Mouse (Mus musculus): Measurements from ENCODE around the gene Olfr325. TPM values are rescaled to one million over a fixed set of nuclear protein-coding genes. Genes with fewer than 3 reads are reported as not detected.

Gene Olfr325
- polyA plus RNA-seq, 1 experiment from 2014 or later: not detected

DNA sequence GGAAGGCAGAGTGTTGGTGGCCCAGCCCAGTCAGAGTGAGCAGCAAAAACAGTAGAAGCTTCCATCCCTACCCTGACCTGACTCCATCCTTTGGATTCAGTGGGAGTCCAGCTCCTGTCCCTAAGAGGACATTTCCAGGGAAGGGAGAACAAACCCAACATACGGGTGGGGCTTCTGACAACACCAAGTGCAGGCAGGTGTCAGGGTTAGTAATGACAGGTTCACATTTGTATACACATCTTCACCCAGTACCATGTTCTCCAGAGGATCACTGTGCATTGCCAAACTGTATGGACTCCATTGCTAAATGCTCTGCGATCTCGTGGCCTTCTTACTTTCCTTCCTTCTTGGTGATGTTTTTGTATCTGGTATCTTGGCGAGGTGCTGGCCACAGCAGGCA, 38.4 kb downstream of the Olfr325 start, which contains the start of gene 2210407C18Rik:
2210407C18Rik (minus strand) TSS at position 101 of the 400 bp plus-strand sequence.
- H3K9me3 ChIP-seq (replicated peaks; ENCODE audit: control insufficient read depth, low read length): no peaks in the 10 kb centered on the region
- H3K36me3 ChIP-seq (ENCODE audit: control insufficient read depth, insufficient read depth, low read length): no peaks in the 10 kb centered on the region
- H3K4me2 ChIP-seq (ENCODE audit: low read length): no peak within 1 kb of the TSS
- WGBS: 92% methylated on average over 4 of the region's 4 CpGs
- H3K9ac ChIP-seq (ENCODE audit: low read length): no peak within 1 kb of the TSS
- H3K27me3 ChIP-seq (replicated peaks; ENCODE audit: control insufficient read depth, insufficient read depth, low read length): no peaks in the 10 kb centered on the region
- H3K27ac ChIP-seq (ENCODE audit: low read depth, low read length): no peak within 1 kb of the TSS
- no peak within 1 kb of the TSS for H3K4me3 ChIP-seq (ENCODE audit: low read depth, low read length)
- DNase-seq (ENCODE audit: low spot score): no peak
- H3K4me1 ChIP-seq (ENCODE audit: control insufficient read depth, insufficient read depth, low read length): no peaks in the 10 kb centered on the region
- no peak for ATAC-seq

GRCm38 (mm10) chr11:58618369-58618768, 40.8 kb downstream of the Olfr325 start:
- Histone ChIP-seq H3K27me3 (replicated peaks; ENCODE audit: control insufficient read depth, insufficient read depth, low read length) (no peaks in the 10 kb centered on the region), H3K9me3 (replicated peaks; ENCODE audit: control insufficient read depth, low read length) (no peaks in the 10 kb centered on the region), H3K4me3 (ENCODE audit: low read depth, low read length) (no peak overlapping the region), H3K4me2 (ENCODE audit: low read length) (no peak overlapping the region), H3K36me3 (ENCODE audit: control insufficient read depth, insufficient read depth, low read length) (no peaks in the 10 kb centered on the region), H3K27ac (ENCODE audit: low read depth, low read length) (no peak overlapping the region), H3K4me1 (ENCODE audit: control insufficient read depth, insufficient read depth, low read length) (no peaks in the 10 kb centered on the region), H3K9ac (ENCODE audit: low read length) (no peak overlapping the region)
- DNase-seq (ENCODE audit: low spot score) (no peak), ATAC-seq (no peak)
- 69% methylated on average over 3 of the region's 3 CpGs for WGBS

DNA sequence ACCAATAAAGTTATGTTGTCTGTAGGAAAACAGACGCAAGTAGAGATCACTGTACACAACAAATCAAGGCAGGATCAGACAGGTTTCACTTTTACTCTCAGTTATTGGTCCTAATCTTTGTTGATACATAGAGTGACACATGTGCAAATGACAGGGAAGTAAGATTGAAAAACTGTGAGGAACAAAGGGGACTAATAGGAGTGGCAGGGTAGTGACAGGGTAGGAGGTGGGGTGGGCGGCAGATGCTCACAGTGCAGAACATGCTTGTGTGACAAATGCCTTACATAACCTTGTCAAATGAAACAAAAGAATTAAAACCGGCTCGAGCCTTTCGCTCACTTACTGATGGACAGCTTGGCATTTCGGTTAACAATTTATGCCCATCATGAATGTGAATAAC, 41.3 kb downstream of the Olfr325 start:
- Histone ChIP-seq H3K4me2 (ENCODE audit: low read length) (no peak overlapping the region), H3K27me3 (replicated peaks; ENCODE audit: control insufficient read depth, insufficient read depth, low read length) (no peaks in the 10 kb centered on the region), H3K36me3 (ENCODE audit: control insufficient read depth, insufficient read depth, low read length) (no peaks in the 10 kb centered on the region), H3K9me3 (replicated peaks; ENCODE audit: control insufficient read depth, low read length) (no peaks in the 10 kb centered on the region), H3K27ac (ENCODE audit: low read depth, low read length) (no peak overlapping the region), H3K4me3 (ENCODE audit: low read depth, low read length) (no peak overlapping the region), H3K4me1 (ENCODE audit: control insufficient read depth, insufficient read depth, low read length) (no peaks in the 10 kb centered on the region), H3K9ac (ENCODE audit: low read length) (no peak overlapping the region)
- DNase-seq (ENCODE audit: low spot score): no peak
- no peak for ATAC-seq
- WGBS: 58% methylated on average over 6 of the region's 6 CpGs

GRCm38 (mm10) chr11:58626146-58626545, 48.6 kb downstream of the Olfr325 start:
- no peaks in the 10 kb centered on the region for H3K27me3 ChIP-seq (replicated peaks; ENCODE audit: control insufficient read depth, insufficient read depth, low read length)
- no peaks in the 10 kb centered on the region for H3K36me3 ChIP-seq (ENCODE audit: control insufficient read depth, insufficient read depth, low read length)
- H3K9me3 ChIP-seq (replicated peaks; ENCODE audit: control insufficient read depth, low read length): no peaks in the 10 kb centered on the region
- no peak overlapping the region for H3K4me3 ChIP-seq (ENCODE audit: low read depth, low read length)
- H3K27ac ChIP-seq (ENCODE audit: low read depth, low read length): no peak overlapping the region
- 42% methylated on average over 4 of the region's 4 CpGs for WGBS
- no peak overlapping the region for H3K9ac ChIP-seq (ENCODE audit: low read length)
- DNase-seq (ENCODE audit: low spot score): no peak
- H3K4me2 ChIP-seq (ENCODE audit: low read length): no peak overlapping the region
- no peak for ATAC-seq
- H3K4me1 ChIP-seq (ENCODE audit: control insufficient read depth, insufficient read depth, low read length): no peaks in the 10 kb centered on the region

- WGBS: 75% methylated on average over 5 of the region's 5 CpGs
- DNase-seq (ENCODE audit: low spot score): no peak
- Histone ChIP-seq H3K4me3 (ENCODE audit: low read depth, low read length) (no peak within 1 kb of the TSS), H3K9me3 (replicated peaks; ENCODE audit: control insufficient read depth, low read length) (no peaks in the 10 kb centered on the region), H3K4me2 (ENCODE audit: low read length) (no peak within 1 kb of the TSS), H3K27ac (ENCODE audit: low read depth, low read length) (no peak within 1 kb of the TSS), H3K4me1 (ENCODE audit: control insufficient read depth, insufficient read depth, low read length) (no peaks in the 10 kb centered on the region), H3K9ac (ENCODE audit: low read length) (no peak within 1 kb of the TSS), H3K27me3 (replicated peaks; ENCODE audit: control insufficient read depth, insufficient read depth, low read length) (no peaks in the 10 kb centered on the region), H3K36me3 (ENCODE audit: control insufficient read depth, insufficient read depth, low read length) (no peaks in the 10 kb centered on the region)
- ATAC-seq: no peak
These were observed 52.9 kb downstream of the Olfr325 start, which contains the start of gene Olfr323 for GRCm38 (mm10) chr11:58630401-58630800. Olfr323 (minus strand) TSS chr11:58630501.

Other genes starting within 250 kb of the Olfr325 start
- gene Zfp672, start 247.4 kb upstream of the Olfr325 start, polyA plus RNA-seq (2014; fragmentation: Nextera tagmentation; extraction: Ambion mirVana): 38.8 and 45.4 TPM in 2 replicates
- gene Sh3bp5l, start 247.0 kb upstream of the Olfr325 start, polyA plus RNA-seq (2014; fragmentation: Nextera tagmentation; extraction: Ambion mirVana): 29.5 and 43.3 TPM in 2 replicates
- 0.22 TPM in 1 of 2 replicates, not detected in the other for gene Lypd8, start 198.7 kb upstream of the Olfr325 start, polyA plus RNA-seq (2014; fragmentation: Nextera tagmentation; extraction: Ambion mirVana)
- gene 1810065E05Rik, start 156.6 kb upstream of the Olfr325 start, polyA plus RNA-seq (2014; fragmentation: Nextera tagmentation; extraction: Ambion mirVana): not detected in 2 replicates
- gene Gm12253, start 145.2 kb upstream of the Olfr325 start, polyA plus RNA-seq (2014; fragmentation: Nextera tagmentation; extraction: Ambion mirVana): not detected in 2 replicates
- gene Lypd9, start 124.8 kb upstream of the Olfr325 start, polyA plus RNA-seq (2014; fragmentation: Nextera tagmentation; extraction: Ambion mirVana): not detected in 2 replicates
- gene Olfr30, start 115.5 kb upstream of the Olfr325 start, polyA plus RNA-seq (2014; fragmentation: Nextera tagmentation; extraction: Ambion mirVana): not detected in 2 replicates
- not detected in 2 replicates for gene Olfr332, start 85.2 kb upstream of the Olfr325 start, polyA plus RNA-seq (2014; fragmentation: Nextera tagmentation; extraction: Ambion mirVana)
- gene Olfr331, start 75.2 kb upstream of the Olfr325 start, polyA plus RNA-seq (2014; fragmentation: Nextera tagmentation; extraction: Ambion mirVana): not detected in 2 replicates
- gene Olfr330, start 42.9 kb upstream of the Olfr325 start, polyA plus RNA-seq (2014; fragmentation: Nextera tagmentation; extraction: Ambion mirVana): not detected in 2 replicates
- not detected in 2 replicates for gene Olfr329-ps, start 31.3 kb upstream of the Olfr325 start, polyA plus RNA-seq (2014; fragmentation: Nextera tagmentation; extraction: Ambion mirVana)
- gene Olfr328, start 22.1 kb upstream of the Olfr325 start, polyA plus RNA-seq (2014; fragmentation: Nextera tagmentation; extraction: Ambion mirVana): not detected in 2 replicates
- not detected in 2 replicates for gene Olfr224, start 7.2 kb upstream of the Olfr325 start, polyA plus RNA-seq (2014; fragmentation: Nextera tagmentation; extraction: Ambion mirVana)
- not detected in 2 replicates for gene Olfr324, start 17.4 kb downstream of the Olfr325 start, polyA plus RNA-seq (2014; fragmentation: Nextera tagmentation; extraction: Ambion mirVana)
- gene 2210407C18Rik, start 38.3 kb downstream of the Olfr325 start, polyA plus RNA-seq (2014; fragmentation: Nextera tagmentation; extraction: Ambion mirVana): not detected in 2 replicates
- gene Olfr323, start 52.8 kb downstream of the Olfr325 start, polyA plus RNA-seq (2014; fragmentation: Nextera tagmentation; extraction: Ambion mirVana): not detected in 2 replicates
- gene Trim58, start 62.7 kb downstream of the Olfr325 start, polyA plus RNA-seq (2014; fragmentation: Nextera tagmentation; extraction: Ambion mirVana): not detected in 2 replicates
- not detected in 2 replicates for gene Olfr322, start 81.1 kb downstream of the Olfr325 start, polyA plus RNA-seq (2014; fragmentation: Nextera tagmentation; extraction: Ambion mirVana)
- not detected in 2 replicates for gene Olfr320, start 103.4 kb downstream of the Olfr325 start, polyA plus RNA-seq (2014; fragmentation: Nextera tagmentation; extraction: Ambion mirVana)
- 0.10 TPM in 1 of 2 replicates, not detected in the other for gene Olfr319, start 121.4 kb downstream of the Olfr325 start, polyA plus RNA-seq (2014; fragmentation: Nextera tagmentation; extraction: Ambion mirVana)
- gene Olfr318, start 146.3 kb downstream of the Olfr325 start, polyA plus RNA-seq (2014; fragmentation: Nextera tagmentation; extraction: Ambion mirVana): not detected in 2 replicates
- 0.10 TPM in 1 of 2 replicates, not detected in the other for gene Olfr317, start 161.5 kb downstream of the Olfr325 start, polyA plus RNA-seq (2014; fragmentation: Nextera tagmentation; extraction: Ambion mirVana)
- gene Olfr316, start 175.0 kb downstream of the Olfr325 start, polyA plus RNA-seq (2014; fragmentation: Nextera tagmentation; extraction: Ambion mirVana): not detected in 2 replicates
- not detected in 2 replicates for gene Olfr315, start 195.5 kb downstream of the Olfr325 start, polyA plus RNA-seq (2014; fragmentation: Nextera tagmentation; extraction: Ambion mirVana)
- not detected in 2 replicates for gene Olfr314, start 205.2 kb downstream of the Olfr325 start, polyA plus RNA-seq (2014; fragmentation: Nextera tagmentation; extraction: Ambion mirVana)
- gene Fam183b, start 224.2 kb downstream of the Olfr325 start, polyA plus RNA-seq (2014; fragmentation: Nextera tagmentation; extraction: Ambion mirVana): 8.2 and 8.4 TPM in 2 replicates
- not detected in 2 replicates for gene Olfr313, start 237.3 kb downstream of the Olfr325 start, polyA plus RNA-seq (2014; fragmentation: Nextera tagmentation; extraction: Ambion mirVana)

Measured in forebrain, embryonic 14.5 days (tissue).